Mouse (Mus musculus) kidney, adult 2 months (tissue): ENCODE measurements at regions not wholly inside any gene's neighbourhood (a gene's known extent, or its start where the extent isn't known, plus 50 kb on each side); places are given as distances from the start of the nearest gene placed in this dataset.

Experiments used
- CTCF ChIP-seq: fragments of 200-500 bp; conservative IDR thresholded peaks from 2 replicates; pipeline ENCODE4 v1.5.1; 2011; ENCODE audit warnings: low read depth, mild to moderate bottlenecking, control low read depth, low read length, moderate library complexity, mixed read lengths; ENCODE audit not compliant: insufficient read depth, insufficient read length
- POLR2A ChIP-seq: fragments of 200-500 bp; IDR thresholded peaks from one replicate; pipeline ENCODE4 v1.6.1; 2011; ENCODE audit warnings: low read depth, low read length, control low read depth

DNA sequence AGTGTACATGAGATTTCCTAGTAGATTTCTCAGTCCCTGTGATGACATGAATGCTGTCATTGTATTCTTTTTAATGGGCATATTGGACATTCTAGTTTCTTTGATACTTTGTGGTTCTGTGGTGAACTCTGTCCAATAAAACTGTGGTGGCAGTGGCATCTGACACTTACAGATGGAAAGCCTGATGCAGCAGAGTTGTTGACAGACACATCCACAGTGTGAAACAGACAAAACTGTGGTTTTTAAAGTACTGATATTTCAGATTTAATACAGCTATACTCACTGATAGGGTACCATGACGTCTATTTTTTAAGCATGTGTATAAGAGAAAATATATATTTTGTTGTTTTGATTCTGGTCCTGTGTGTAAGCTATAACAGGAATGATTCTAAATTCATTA lies 818.0 kb downstream of the Trim52 start:
- TF ChIP-seq CTCF (no peak), POLR2A (no peak)
